Mouse (Mus musculus) C2C12 (cell line): ENCODE measurements around the gene Minpp1.

ENCODE experiments used
- CTCF ChIP-seq: IDR thresholded peaks from one replicate; pipeline ENCODE4 v1.5.1; 2011; ENCODE audit not compliant: control insufficient read depth, insufficient read depth, insufficient read length
- MYOG ChIP-seq: IDR thresholded peaks from one replicate; pipeline ENCODE4 v1.6.1; 2011; ENCODE audit not compliant: control insufficient read depth, insufficient read length; ENCODE audit errors: extremely low read depth

- TF ChIP-seq CTCF (no peak), MYOG (no peak)
Observed at GRCm38 (mm10) chr19:32456744-32457143, 28.8 kb upstream of the Minpp1 start.
